Mouse (Mus musculus): Measurements from ENCODE around the gene Atp6v0e2. TPM values are rescaled to one million over a fixed set of nuclear protein-coding genes. Genes with fewer than 3 reads are reported as not detected.
"Not testable (repeated sequence)": the region's sequence is repeated elsewhere in the genome, so short reads cannot be mapped to it uniquely, and the experiment has no call there.

The Atp6v0e2 gene
- total RNA-seq (2021): 100 to 1,000 TPM; 423 to 437 TPM
- long read RNA-seq, experiment 1, transcript Atp6v0e2-202 (3 exons, 1,612 nt): minor isoform, 7 of 749 reads
- long read RNA-seq, experiment 1, transcript Atp6v0e2-201 (4 exons, 1,789 nt): major isoform, 694 of 749 reads
- long read RNA-seq, experiment 1, partial matches to known transcripts: 40 of 749 reads
- long read RNA-seq, experiment 1, other reads (novel, unspliced or antisense): 7 of 749 reads
- long read RNA-seq, experiment 2, transcript Atp6v0e2-202 (3 exons, 1,612 nt): minor isoform, 8 of 539 reads
- long read RNA-seq, experiment 2, transcript Atp6v0e2-201 (4 exons, 1,789 nt): major isoform, 497 of 539 reads
- long read RNA-seq, experiment 2, partial matches to known transcripts: 33 of 539 reads
- long read RNA-seq, experiment 2, other reads (novel, unspliced or antisense): 1 of 539 reads

DNA sequence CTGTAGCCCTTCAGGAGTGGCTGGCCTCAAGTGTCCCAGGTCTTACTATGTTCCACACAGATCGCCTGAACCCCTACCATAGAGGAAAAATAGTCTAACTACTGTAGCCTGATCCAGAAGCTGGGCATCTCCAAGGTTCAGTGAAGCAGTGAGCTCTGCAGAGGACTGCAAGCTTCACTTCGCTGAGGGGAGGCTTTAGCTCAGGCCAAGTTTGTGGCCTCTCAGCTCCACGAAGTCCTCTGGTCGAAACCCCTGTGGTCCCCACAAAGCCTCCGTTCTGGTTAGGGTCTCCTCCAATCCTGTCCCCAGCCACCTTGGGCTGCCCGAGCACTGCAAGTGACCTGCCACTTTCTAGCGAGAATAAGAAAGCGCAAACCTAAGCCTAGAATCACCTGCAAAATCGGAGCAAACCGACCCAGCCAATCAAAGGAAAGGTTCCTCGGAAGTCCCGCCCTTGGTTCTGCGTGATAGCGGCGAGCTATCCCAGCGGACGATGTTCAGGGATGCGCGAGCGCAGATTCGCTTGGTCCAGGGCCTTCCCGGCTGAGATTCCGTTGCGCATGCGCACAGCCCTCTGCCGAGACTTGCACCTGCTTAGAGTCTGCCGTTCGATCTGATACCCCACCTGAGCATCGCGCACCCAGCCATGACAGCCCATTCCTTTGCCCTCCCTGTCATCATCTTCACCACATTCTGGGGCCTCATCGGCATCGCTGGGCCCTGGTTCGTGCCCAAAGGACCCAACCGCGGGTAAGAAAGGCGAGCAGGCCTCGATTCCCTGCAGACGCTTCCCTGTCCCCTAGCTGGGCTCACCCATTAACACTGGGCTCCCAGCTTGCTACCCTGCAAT lies at the start of gene Atp6v0e2:
TSS of gene Atp6v0e2 (plus strand) at position 511 of the 850 bp plus-strand sequence.
- peak; percentile 91 to 93 for DNase-seq (ENCODE audit: low spot score in 2 of 2)

DNA sequence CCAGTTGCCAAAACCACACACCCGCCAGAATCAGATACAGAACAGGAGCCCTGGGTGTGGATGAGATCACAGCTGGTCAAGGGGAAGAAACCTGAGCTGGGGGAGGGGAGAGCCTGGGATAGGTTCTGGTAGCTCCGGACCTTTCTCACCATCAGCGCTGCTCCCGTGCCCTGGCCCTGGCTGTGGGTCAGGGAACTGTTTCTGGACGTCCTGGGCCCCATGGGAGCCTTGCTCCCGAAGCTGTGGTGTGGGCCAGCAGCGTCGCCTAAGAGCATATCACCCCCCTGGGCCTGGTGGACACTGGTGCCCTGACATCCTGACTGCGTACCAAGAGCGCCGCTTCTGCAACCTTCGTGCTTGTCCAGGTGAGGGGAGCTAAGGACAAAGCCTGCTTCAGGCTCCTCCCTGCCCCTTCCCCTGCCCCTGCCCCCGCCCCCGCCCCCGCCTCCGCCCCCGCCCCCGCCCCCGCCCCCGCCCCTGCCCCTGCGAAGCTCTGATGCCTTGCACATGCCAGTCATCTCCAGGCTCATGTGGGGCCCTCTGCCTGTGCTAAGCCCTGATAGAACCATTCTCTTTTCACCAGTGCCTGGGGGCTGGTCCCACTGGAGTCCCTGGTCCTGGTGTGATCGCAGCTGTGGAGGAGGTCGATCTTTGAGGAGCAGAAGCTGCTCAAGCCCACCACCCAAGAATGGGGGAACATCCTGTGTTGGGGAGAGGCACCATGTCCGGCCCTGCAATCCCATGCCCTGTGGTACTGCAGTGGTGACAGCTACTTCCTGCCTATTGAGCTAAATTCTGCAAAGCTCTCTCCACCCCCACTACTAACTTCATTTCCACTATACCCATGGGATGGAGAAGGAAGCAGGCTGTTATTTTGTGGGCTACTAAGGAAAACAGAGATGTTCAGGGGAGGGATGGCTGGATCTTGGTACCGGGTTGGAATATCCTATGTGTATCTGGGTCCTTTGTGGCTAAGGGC lies 49.4 kb upstream of the Atp6v0e2 start:
- no peak for DNase-seq (ENCODE audit: low spot score in 2 of 2)

DNA sequence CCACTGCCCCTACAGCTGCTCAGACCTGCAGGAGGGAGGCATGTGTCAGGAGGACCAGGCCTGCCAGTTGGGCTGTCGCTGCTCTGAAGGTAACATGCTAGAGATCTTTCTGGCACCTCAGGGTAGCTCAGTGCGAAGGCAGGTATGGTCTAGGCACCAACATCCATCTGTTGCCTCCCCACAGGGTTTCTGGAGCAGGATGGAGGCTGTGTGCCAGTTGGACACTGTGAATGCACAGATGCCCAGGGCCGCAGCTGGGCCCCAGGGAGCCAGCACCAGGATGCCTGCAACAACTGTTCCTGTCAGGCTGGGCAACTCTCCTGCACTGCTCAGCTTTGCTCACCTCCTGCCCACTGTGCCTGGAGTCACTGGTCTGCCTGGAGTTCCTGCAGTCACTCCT lies 47.7 kb upstream of the Atp6v0e2 start:
- no peak for DNase-seq (ENCODE audit: low spot score in 2 of 2)

DNA sequence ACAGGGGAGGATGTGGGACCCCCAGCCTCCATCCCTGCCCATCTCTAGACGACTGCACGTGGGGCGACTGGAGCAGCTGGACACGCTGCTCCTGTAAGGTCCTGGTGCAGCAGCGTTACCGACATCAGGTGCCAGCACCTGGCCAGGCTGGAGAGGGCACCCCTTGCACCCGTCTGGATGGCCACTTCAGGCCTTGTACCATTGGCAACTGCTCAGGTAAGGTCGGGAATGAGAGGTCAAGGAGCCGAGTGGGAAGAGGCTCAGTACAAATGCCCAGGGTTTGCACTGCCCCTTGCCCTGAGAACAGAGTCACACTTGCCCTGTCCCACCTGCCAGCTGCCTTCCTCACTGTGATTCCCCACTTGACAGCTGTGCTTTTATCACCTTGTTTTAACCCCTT lies 46.1 kb upstream of the Atp6v0e2 start:
- no peak for DNase-seq (ENCODE audit: low spot score in 2 of 2)

DNA sequence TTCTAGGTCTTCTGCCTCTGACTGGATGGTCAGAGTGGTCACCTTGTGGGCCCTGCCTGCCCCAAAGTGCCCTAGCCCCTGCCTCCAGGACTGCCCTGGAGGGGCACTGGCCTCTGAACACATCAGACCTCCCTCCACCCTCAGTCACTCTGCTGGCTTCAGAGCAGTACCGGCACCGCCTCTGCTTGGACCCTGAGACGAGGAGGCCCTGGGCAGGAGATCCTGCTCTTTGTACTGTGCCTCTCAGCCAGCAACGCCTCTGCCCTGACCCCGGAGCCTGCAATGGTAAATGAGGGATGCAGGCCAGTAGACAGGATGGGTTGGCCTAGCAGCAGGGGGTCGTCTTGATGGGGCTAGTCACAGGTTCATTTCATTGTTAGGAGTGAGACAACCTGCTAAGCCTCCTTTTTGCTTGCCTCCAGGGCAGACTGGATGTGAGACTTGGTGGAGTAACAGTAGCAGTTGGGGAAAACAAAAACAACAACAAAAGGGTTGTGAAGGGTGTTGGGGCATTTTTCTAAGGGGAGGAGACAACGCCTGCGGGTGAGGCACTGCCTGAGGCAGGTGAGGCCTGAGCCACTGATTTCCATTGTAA lies 44.2 kb upstream of the Atp6v0e2 start:
- no peak for DNase-seq (ENCODE audit: low spot score in 2 of 2)

DNA sequence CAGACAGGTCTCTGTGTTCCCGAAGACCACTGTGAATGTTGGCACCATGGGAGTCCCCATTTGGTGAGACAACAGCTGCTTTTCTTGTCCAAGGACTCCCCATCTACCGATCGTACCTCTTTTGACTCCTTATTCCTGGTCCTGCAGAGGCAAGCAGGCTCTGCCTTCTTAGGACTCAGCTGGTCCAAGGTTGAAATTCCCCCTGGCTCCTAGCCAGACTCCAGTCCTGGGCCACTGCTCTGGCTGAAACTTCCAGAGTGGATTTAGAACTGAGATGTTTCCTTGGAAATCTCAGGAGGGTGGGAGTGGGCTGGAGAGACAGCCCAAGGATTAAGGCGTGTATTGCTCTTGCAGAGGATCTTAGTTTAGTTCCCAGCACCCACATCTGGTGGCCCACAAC lies 39.9 kb upstream of the Atp6v0e2 start:
- no peak for DNase-seq (ENCODE audit: low spot score in 2 of 2)

DNA sequence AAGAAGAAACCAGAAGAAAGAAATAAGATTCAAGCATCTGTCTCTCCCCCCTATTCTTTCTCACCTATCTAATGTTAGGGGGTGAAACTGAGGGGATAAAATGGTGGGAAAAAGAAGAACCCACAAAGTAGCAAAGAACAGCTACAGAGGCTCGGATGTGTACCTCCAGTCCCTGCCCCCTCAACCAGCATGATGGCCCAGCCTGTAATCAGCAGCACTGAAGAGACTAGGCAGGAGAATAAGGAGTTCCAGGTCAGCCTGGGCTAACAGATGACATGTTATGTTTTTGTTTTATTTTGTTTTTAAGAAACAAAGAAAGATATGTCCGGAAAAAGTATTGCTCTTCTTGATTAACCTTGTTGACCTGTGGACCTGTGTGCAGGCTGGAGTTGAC lies 33.6 kb upstream of the Atp6v0e2 start:
- DNase-seq (ENCODE audit: low spot score in 2 of 2): no peak

DNA sequence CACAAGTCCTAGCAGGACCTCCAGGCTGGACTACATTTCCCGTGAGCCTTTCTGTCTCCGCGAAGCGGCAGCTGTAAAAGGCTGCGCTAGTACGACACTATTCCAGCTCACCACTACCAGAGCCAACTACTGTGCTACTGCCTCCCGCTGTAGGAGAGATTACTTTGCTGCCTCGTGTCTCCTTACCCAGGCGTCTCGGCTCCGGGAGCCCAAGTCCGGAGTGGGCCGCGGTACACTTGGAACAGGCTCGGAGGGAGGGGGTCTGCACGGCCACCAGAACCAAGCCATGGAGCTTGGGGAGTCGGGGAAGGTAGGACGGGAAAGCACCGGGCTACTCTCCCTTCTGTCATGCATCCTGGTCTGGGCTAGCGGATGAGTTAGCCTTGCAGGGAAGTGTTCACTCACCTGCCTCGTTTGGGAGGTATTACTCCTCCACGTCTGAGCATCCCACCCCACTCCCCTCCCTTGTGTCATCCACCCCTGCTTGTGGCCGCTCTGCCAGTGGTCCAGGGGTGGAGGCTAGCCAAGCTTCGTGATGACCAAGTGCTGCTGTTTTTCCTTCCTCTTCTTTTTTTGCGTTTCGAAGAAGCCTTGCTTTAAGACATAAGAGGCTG lies 33.1 kb upstream of the Atp6v0e2 start:
- peak; percentile 72 to 80 for DNase-seq (ENCODE audit: low spot score in 2 of 2)

DNA sequence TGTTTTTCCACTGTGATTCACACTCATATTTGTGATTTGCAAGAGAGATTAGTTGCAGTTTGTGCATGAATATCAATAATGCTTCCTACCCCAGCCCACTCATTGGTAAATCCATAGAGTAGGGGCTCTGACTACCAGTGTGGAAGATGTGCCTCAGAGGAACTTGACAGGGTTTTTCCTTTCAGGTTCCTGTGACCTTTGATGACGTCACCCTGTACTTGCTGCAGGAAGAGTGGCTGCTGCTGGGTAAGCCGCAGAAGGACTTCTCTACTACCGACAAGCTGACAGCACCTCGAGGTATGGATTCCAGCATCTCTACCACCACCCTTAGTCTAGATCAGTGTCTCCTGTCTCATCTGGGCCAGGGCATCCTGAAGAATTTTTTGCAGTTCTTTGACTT lies 29.3 kb upstream of the Atp6v0e2 start:
- no peak for DNase-seq (ENCODE audit: low spot score in 2 of 2)

DNA sequence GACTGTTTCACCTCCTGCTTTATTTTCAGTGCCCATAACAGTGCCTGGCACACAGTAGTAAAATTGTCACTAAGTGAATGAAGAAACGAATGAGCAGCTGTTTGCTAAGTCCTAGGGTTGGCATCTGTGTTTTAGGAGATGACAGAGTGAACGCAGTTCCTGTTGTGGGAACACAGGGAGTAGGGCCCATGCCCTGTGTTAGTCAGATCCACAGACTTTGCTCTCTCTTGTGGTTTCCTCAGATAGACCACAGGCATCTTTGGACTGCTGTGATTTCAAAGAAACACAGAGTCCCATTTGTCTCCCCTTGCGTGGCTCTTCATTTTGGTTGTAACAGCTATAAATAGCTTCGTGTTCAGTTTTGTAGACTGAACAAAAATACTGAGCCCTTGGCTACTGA lies 27.0 kb upstream of the Atp6v0e2 start:
- no peak for DNase-seq (ENCODE audit: low spot score in 2 of 2)

DNA sequence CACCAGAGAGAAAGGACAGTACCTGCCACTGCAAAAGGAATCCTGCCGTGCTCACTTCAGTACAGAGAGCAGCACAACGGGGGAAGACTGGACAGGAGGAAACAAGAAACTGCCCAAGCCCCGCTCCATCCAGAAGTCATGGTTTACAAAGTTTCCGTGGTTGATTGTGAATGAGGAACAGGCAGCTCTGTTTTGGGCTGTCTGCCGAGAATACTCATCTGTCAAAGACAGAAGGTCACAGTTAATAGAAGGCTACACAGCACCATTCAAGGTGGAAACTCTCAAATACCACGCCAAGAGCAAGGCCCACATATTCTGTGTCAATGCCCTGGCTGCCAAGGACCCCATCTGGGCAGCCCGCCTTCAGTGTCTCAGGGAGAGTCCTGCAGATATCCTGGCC lies 25.6 kb upstream of the Atp6v0e2 start:
- DNase-seq (ENCODE audit: low spot score in 2 of 2): no peak

DNA sequence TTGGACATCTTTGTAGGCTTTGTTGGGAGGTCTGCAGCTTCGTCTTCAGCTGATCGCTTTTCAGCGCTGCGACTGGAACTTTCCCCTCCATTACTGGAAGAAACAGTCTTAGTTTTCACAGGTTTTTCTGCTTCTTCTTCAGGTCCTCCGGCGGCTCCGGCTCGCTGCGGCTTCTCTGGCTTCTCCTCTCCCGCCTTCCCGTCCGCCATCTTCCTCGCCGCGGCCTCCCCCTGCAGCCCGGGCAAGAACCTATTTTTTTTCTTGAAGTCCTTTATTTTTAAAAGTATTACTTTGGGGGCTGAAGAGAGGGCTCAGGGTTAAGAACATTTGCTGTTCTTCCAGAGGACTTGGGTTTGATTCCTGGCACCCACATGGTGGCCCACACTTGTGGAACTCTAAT lies 12.5 kb upstream of the Atp6v0e2 start:
- DNase-seq (ENCODE audit: low spot score in 2 of 2): not testable (repeated sequence)

DNA sequence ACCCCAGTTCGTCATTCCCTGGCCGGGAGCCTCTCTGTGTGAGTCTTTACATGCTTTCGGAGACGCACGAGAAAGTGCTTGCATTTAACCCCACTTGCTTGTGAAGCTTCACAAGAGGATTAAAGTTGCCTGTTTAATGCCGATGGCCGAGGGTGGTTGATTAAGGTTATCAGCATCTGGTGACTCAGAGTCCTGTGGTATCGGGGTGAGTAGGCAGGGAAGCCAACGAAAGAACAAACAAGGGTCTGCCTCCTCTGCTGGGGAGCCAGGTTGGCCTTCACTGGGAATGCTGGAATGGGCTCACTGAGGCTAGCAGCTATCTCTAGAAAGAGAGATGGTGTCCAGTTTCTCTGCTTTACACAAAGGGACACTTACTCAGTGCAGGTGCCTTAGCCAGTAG lies 9.5 kb upstream of the Atp6v0e2 start:
- no peak for DNase-seq (ENCODE audit: low spot score in 2 of 2)

DNA sequence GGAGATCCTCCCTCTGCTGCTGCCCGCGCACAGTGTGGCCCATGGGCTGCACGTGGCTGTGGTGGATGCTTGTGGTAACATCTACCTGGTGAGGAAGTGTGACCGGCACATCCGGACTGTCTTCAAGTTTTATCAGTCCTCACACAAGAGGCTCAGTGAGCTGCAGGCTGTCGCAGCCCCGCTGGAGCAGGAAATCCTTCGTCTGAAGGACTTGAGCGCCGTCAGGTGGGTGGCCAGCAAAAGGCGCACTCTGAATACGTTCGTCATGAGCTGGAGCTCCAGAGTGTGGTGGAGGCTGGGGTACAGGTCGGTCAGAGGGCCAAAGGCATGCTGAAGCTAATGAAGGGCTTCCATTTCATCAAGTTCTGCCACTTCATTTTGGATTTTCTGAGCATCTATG lies 8.2 kb upstream of the Atp6v0e2 start:
- DNase-seq (ENCODE audit: low spot score in 2 of 2): no peak

DNA sequence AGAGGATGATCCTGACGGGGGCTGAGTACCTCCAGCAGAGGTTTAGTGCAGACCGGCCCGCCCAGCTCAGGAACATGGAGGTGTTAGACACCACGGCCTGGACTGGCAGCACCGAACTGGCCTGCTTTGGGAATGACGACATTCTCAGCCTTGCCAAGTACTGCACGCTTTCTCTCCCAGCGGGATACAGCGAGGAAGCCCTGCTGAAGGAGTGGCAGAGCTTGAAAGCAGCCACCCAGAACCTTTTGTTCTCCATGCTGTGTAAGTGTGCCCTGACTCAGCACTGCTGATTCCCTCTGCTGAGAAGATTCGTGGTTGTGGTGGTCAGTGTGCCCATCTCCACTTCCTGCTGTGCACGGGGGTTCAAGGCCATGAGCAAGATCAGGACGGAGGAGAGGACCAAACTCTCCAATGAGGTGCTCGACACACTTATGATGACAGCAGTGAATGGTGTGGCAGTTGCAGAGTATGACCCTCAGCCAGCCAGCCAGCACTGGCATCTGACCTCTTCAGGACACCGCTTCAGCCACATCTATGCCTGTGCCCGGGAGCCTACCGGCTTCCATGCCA lies 7.5 kb upstream of the Atp6v0e2 start:
- no peak for DNase-seq (ENCODE audit: low spot score in 2 of 2)

DNA sequence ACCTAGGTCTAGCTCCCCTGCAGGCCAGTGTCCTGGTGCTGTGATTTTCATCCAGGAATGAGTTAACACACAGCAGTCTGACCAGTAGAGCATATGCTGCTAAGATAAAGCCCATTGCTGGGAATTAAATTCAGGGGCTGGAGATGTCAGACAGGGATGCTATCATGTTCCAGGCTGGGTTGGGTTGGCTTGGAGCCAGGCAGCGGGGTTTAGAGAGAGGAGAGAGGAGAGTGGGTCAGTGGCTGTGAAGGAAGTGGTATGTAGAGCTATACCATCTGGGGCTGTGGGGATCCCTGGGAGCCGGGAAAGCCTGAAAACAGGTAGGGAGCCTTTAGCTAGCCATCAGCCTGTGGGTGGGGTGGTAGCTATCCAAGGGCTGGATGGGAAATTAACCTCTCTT lies 6.6 kb upstream of the Atp6v0e2 start:
- no peak for DNase-seq (ENCODE audit: low spot score in 2 of 2)

DNA sequence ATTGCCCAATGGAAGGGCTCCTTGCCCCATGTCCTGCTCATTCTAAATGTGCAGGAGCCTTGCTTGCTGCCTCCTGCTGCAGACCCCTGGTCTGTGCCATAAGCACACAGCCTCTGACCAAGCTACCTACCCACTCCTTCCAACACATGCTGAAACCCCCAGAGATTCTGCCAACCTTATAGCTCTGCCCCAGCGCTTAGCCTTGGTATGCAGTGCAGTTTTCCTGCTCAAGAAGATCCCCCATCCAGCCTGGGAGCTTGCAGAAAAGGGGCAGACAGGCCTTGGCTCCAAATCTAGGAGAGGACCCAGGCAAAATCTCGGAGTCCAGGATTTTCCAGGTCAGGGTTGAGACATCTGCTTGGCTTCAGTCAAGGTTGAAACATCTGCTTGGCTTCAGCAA lies 3.9 kb upstream of the Atp6v0e2 start:
- no peak for DNase-seq (ENCODE audit: low spot score in 2 of 2)

DNA sequence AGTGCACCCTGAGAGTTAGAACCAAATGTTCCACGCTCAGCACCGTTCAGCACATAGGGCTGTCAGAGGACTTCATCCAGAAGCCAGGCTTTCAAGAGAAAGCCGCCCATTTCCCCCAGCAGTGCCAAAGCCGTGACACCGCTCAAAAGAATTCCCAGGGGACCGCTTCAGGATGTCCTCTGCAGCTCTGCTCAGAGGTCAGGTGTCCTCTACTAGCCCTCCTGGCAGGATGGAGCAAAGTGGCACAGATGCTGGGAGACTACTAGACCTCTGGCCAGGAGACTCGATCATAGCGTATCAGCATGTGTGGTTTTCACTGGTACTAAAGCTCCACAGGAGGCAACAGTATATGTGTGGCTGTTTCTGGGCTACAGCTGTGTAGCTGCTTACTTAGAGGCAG lies 2.5 kb upstream of the Atp6v0e2 start:
- no peak for DNase-seq (ENCODE audit: low spot score in 2 of 2)

DNA sequence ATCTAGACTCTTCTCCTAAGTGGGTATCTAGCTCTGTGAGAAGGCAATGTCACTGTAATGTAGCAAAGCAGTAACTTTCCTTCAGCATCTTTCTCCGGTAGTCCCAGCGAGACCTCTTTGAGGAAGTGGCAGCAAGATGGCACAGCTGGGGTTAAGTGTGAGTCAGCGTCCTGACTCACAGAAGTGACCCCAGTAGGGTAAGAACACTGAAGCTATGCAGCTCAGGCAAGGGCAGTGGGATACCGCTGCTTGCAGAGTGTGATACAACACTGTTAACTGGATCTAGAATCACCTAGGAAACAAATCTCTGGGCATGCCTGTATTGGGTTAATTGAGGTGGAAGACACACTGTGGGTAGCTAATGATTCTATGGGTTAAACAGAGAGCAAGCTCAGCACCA lies 1.3 kb upstream of the Atp6v0e2 start:
- DNase-seq (ENCODE audit: low spot score in 2 of 2): no peak
